Mouse (Mus musculus): ENCODE data around the gene Gch1.

- no peak for TF ChIP-seq CTCF (IDR thresholded peaks at IDR 0.05; ENCODE audit: low read depth, low read length)
- TF ChIP-seq POLR2A (IDR thresholded peaks at IDR 0.05; ENCODE audit: extremely low read depth, insufficient read depth, low read length) = no peak
Observed at GRCm38 (mm10) chr14:47213305-47213704, 24.1 kb upstream of the Gch1 start.

Data from liver, adult 2 months (tissue).